Mouse (Mus musculus) bone marrow, adult 2 months (tissue): ENCODE results near the gene Zgrf1.

ENCODE experiments used
- CTCF ChIP-seq: fragments of 200-500 bp; IDR thresholded peaks from 2 replicates; pipeline ENCODE4 v1.5.1; 2011; ENCODE audit warnings: low read length, control low read depth; ENCODE audit not compliant: control insufficient read depth, insufficient read depth
- POLR2A ChIP-seq: fragments of 200-500 bp; IDR thresholded peaks from 2 replicates; pipeline ENCODE4 v1.6.1; 2011; ENCODE audit warnings: low read depth, mild to moderate bottlenecking, control low read depth, low read length, borderline replicate concordance; ENCODE audit not compliant: control insufficient read depth

DNA sequence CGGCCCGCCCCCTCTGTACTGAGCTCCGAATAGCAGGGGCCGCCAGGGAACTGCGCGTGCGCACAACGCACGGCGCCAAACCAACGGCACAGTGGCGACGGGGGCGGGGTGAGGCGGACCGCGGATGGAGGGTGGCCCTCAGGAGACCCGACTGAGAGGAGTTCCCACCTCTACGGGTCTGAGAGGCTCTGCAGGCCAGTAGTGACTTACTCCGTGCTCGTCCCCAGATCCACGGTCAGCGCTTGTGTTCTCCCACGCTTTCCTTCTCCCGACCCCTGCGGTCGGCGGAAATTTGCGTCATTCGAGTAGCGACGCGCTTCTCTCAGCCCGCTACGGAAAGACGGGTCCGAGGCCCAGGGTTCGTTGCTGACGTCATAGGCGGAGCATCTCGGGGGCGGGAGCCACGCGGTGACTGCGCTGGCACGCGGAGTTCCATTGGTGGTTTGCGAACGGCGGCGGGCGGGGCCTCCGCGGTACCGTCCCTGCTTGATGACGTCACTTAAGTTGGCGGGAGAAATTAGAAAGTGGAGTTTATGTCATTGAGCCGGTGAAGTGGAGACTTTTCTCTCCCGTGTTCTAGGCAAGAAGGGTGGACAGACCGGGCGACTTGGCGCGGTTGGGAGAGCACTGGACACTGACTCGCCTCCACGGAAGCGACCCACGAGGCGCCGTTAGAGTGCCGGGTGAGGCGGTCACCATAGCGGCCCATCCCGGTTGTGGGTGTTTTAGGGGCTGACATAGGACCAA, at the start of gene Zgrf1, which contains the start of gene Larp7:
- TF ChIP-seq CTCF: no peak; the same call in 1 of the 2 replicates
- peak; percentile 57; the same call in 1 of the 2 replicates for TF ChIP-seq POLR2A
